8 mouse cellular contexts compared by ENCODE assay signal in the genomic region with DNA sequence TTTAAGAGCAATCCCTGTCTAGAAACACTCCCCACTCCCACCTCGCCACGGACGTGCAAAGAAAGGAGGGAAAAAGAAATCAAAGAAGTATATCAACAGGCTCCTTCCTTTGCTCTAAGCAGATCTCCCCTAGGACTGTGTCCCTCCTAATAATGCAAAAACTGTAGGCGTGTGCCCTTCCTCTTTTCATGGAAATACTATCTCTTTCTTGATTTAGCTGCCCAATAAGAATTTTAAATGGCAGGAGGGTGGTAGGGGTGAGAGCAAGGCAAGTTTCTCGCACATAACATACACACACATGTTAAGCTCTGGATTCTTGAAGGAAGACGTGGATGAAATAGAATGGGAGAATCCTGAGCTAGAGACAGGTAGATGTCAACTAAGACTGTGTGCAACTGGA. TPM values are rescaled to one million over a fixed set of nuclear protein-coding genes. Genes with fewer than 3 reads are reported as not detected.
A peak's percentile ranks its signal among the peaks of the same experiment; 100 is the strongest.
DNase-seq lines count a peak whose midpoint lies in the region; ATAC-seq and TF ChIP-seq lines count a peak whose summit lies in the region.

No protein-coding gene starts in this region.

- peak overlapping the region; percentile 82 for H3K4me3 ChIP-seq in heart, adult 2 months
- H3K4me3 ChIP-seq in CH12.LX (replicated peaks in 1 of 3; ENCODE audit: low read depth in 2 of 3, low read length in 2 of 3, poor library complexity in 1 of 3), result peak overlapping the region; percentile 56 to 73 (median 60)
- H3K4me3 ChIP-seq in forebrain, embryonic 15.5 days, result peak overlapping the region; percentile 55
- peak overlapping the region; percentile 62; the same call in 1 of the 2 replicates for H3K4me3 ChIP-seq in liver, embryonic 16.5 days (ENCODE audit: low read depth, low read length)

- TF ChIP-seq POLR2A in heart, adult 2 months (IDR thresholded peaks at IDR 0.05; ENCODE audit: insufficient read depth, low read depth, low read length), result no peak
- no peak for TF ChIP-seq POLR2A in CH12.LX (IDR thresholded peaks at IDR 0.05; ENCODE audit: low read depth, low read length)

- intact Hi-C loops in heart, adult 2 months (cut with DNase I), result loop anchor here (5.0 to 10.0 kb wide), 2 partner anchors 58 to 1744 kb away; a partner anchor contains a TSS
- intact Hi-C loops in heart, postnatal 14 days (cut with DNase I), result loop anchor here (5.0 kb wide), 1 partner anchor 33 kb away; no protein-coding TSS in a partner anchor

- no peaks in the 10 kb centered on the region for H3K9me3 ChIP-seq in CH12.LX (replicated peaks; ENCODE audit: low read length)
- H3K9me3 ChIP-seq in forebrain, embryonic 15.5 days, result no peaks in the 10 kb centered on the region
- H3K9me3 ChIP-seq in liver, embryonic 16.5 days (replicated peaks; ENCODE audit: control insufficient read depth, low read length), result no peaks in the 10 kb centered on the region

- no peaks in the 10 kb centered on the region for H3K27me3 ChIP-seq in heart, adult 2 months (ENCODE audit: control insufficient read depth, insufficient read depth, low read length)
- H3K27me3 ChIP-seq in CH12.LX (replicated peaks), result no peaks in the 10 kb centered on the region
- no peaks in the 10 kb centered on the region for H3K27me3 ChIP-seq in forebrain, embryonic 15.5 days
- H3K27me3 ChIP-seq in liver, embryonic 16.5 days (ENCODE audit: control insufficient read depth, insufficient read depth, low read depth, low read length), result no peaks in the 10 kb centered on the region

- ATAC-seq in forebrain, embryonic 15.5 days (replicated peaks), result no peak
- no peak for ATAC-seq in liver, embryonic 16.5 days (ENCODE audit: low read depth)
- ATAC-seq in frontal cortex, adult (ENCODE audit: low TSS enrichment), result no peak

- in situ Hi-C loops in CH12.LX (cut with MboI; ENCODE audit: low pct_ligation_motif_present, low pct_unique_long_range_greater_than_20kb, low sequenced_read_pairs), result no loop called here

- no peaks in the 10 kb centered on the region; the same call in none of the 2 replicates for H3K4me1 ChIP-seq in heart, adult 2 months (ENCODE audit: control insufficient read depth, insufficient read depth, low read length)
- peaks cover 4 to 38% of the 10 kb centered on the region in 2 experiments for H3K4me1 ChIP-seq in CH12.LX (ENCODE audit: control insufficient read depth in 1 of 2, insufficient read depth in 2 of 2)
- peaks cover 27% of the 10 kb centered on the region for H3K4me1 ChIP-seq in forebrain, embryonic 15.5 days
- peaks cover 28% of the 10 kb centered on the region for H3K4me1 ChIP-seq in liver, embryonic 16.5 days (ENCODE audit: control insufficient read depth, low read depth, low read length)

- dilution Hi-C loops in CH12.LX (cut with MboI; ENCODE audit: extremely low pct_ligation_motif_present, extremely low pct_unique_long_range_greater_than_20kb, low sequenced_read_pairs), result no loop called here

- H3K79me2 ChIP-seq in heart, adult 2 months (replicated peaks; ENCODE audit: control insufficient read depth, insufficient read depth, low read length), result 0 out of 2 replicates have a peak, but pooled peaks cover 3% of the 10 kb centered on the region
- peaks cover 14% of the 10 kb centered on the region for H3K79me2 ChIP-seq in CH12.LX (replicated peaks; ENCODE audit: control insufficient read depth, extremely low read depth, insufficient read depth, poor library complexity, severe bottlenecking)

- TF ChIP-seq EP300 in heart, adult 2 months (IDR thresholded peaks at IDR 0.05; ENCODE audit: insufficient read depth, low read depth, low read length), result no peak
- TF ChIP-seq EP300 in CH12.LX (IDR thresholded peaks at IDR 0.05; ENCODE audit: low read length), result no peak

- no peak for TF ChIP-seq CTCF in heart, adult 2 months (IDR thresholded peaks at IDR 0.05)
- no peak for TF ChIP-seq CTCF in CH12.LX (conservative IDR thresholded peaks at IDR 0.05 in 1 of 2, IDR thresholded peaks at IDR 0.05 in 1 of 2; ENCODE audit: low read depth in 2 of 2, low read length in 2 of 2)

- TF ChIP-seq RAD21 in CH12.LX (IDR thresholded peaks at IDR 0.05; ENCODE audit: low read depth, low read length), result no peak

- H3K36me3 ChIP-seq in heart, adult 2 months (ENCODE audit: control insufficient read depth, insufficient read depth, low read length), result no peaks in the 10 kb centered on the region
- peaks cover 19 to 27% of the 10 kb centered on the region in 2 experiments for H3K36me3 ChIP-seq in CH12.LX (replicated peaks in 1 of 2; ENCODE audit: control insufficient read depth in 1 of 2, insufficient read depth in 1 of 2, low read length in 1 of 2)
- H3K36me3 ChIP-seq in forebrain, embryonic 15.5 days, result no peaks in the 10 kb centered on the region; the same call in 1 of the 2 replicates
- no peaks in the 10 kb centered on the region for H3K36me3 ChIP-seq in liver, embryonic 16.5 days (ENCODE audit: control insufficient read depth, insufficient read depth)

- peak overlapping the region; percentile 54; the same call in 1 of the 2 replicates for H3K9ac ChIP-seq in heart, adult 2 months (ENCODE audit: low read depth, low read length)
- H3K9ac ChIP-seq in CH12.LX (ENCODE audit: insufficient read depth, low read depth), result peak overlapping the region; percentile 84
- peak overlapping the region; percentile 64 for H3K9ac ChIP-seq in forebrain, embryonic 15.5 days (replicated peaks)
- H3K9ac ChIP-seq in liver, embryonic 16.5 days (ENCODE audit: low read depth, low read length), result no peak overlapping the region

- peak overlapping the region; percentile 95 for H3K4me2 ChIP-seq in CH12.LX (ENCODE audit: insufficient read depth, low read depth, poor library complexity, severe bottlenecking)
- peak overlapping the region; percentile 77 for H3K4me2 ChIP-seq in forebrain, embryonic 15.5 days (replicated peaks)
- peak overlapping the region; percentile 89 for H3K4me2 ChIP-seq in liver, embryonic 16.5 days (ENCODE audit: low read depth, low read length)

- 54% methylated on average over 6 of the region's 6 CpGs for WGBS in heart, adult 2 months
- WGBS in forebrain, embryonic 15.5 days, result 70% methylated on average over 6 of the region's 6 CpGs
- 50% methylated on average over 6 of the region's 6 CpGs for WGBS in liver, embryonic 16.5 days (ENCODE audit: insufficient replicate concordance)

- peak overlapping the region; percentile 37 for H3K27ac ChIP-seq in heart, adult 2 months
- peak overlapping the region; percentile 30; the same call in 1 of the 2 replicates for H3K27ac ChIP-seq in CH12.LX (ENCODE audit: insufficient read depth, low read depth)
- 0 out of 2 replicates have a peak overlapping the region, but pooled peaks have one; percentile 62 for H3K27ac ChIP-seq in forebrain, embryonic 15.5 days (replicated peaks)
- H3K27ac ChIP-seq in liver, embryonic 16.5 days (ENCODE audit: low read length), result no peak overlapping the region

- no peak for DNase-seq in heart, adult 2 months
- DNase-seq in heart, postnatal 14 days, result no peak
- no peak for DNase-seq in CH12.LX (ENCODE audit: extremely low read depth)
- no peak for DNase-seq in right cerebral cortex, postnatal 25 days
- DNase-seq in embryo, embryonic 11 days, result no peak

TF ChIP-seq in CH12.LX, 34 proteins besides CTCF, POLR2A, EP300 and RAD21 (continues in another document):
- TF ChIP-seq E2F4 (IDR thresholded peaks at IDR 0.05; ENCODE audit: insufficient replicate concordance, low read depth, low read length), result no peak
- TF ChIP-seq ZKSCAN1 (IDR thresholded peaks at IDR 0.05; ENCODE audit: borderline replicate concordance, low read depth, low read length), result no peak

RNA-seq across cellular contexts. Expression of a gene that starts 0.4 kb away (rescaled TPM):
- total RNA-seq in heart, adult 2 months (2021), result 10 to 100 TPM; 44.8 to 50.6 TPM
- polyA plus RNA-seq in heart, adult 2 months (2012; rRNA removed), result 89.9 and 95.3 TPM in 2 replicates
- 10 to 100 TPM; 35.0 to 35.7 TPM for total RNA-seq in heart, postnatal 14 days (2021)
- 31.9 and 34.7 TPM in 2 replicates for total RNA-seq in CH12.LX (2012; rRNA removed)
- 26.3 and 31.3 TPM in 2 replicates for total RNA-seq in CH12.LX (2014; rRNA removed)
- 65.6 and 72.3 TPM in 2 replicates for polyA plus RNA-seq in CH12.LX (2012; ENCODE audit: insufficient read length, low read depth)
- polyA plus RNA-seq in forebrain, embryonic 15.5 days (2015; fragmentation: Nextera tagmentation; extraction: Ambion mirVana), result 21.5 and 23.7 TPM in 2 replicates
- polyA plus RNA-seq in liver, embryonic 16.5 days (2015; fragmentation: Nextera tagmentation; extraction: Ambion mirVana), result 7.7 and 8.2 TPM in 2 replicates

RNA-seq across cellular contexts. Expression of a gene that starts 3.9 kb away (rescaled TPM):
- 10 to 100 TPM; 49.4 to 50.2 TPM for total RNA-seq in heart, adult 2 months (2021)
- 32.5 and 42.4 TPM in 2 replicates for polyA plus RNA-seq in heart, adult 2 months (2012; rRNA removed)
- total RNA-seq in heart, postnatal 14 days (2021), result 10 to 100 TPM; 44.4 to 47.6 TPM
- 66.9 and 78.7 TPM in 2 replicates for total RNA-seq in CH12.LX (2012; rRNA removed)
- 70.0 and 78.9 TPM in 2 replicates for total RNA-seq in CH12.LX (2014; rRNA removed)
- polyA plus RNA-seq in CH12.LX (2012; ENCODE audit: insufficient read length, low read depth), result 164 and 185 TPM in 2 replicates
- polyA plus RNA-seq in forebrain, embryonic 15.5 days (2015; fragmentation: Nextera tagmentation; extraction: Ambion mirVana), result 114 and 118 TPM in 2 replicates
- 51.2 and 52.5 TPM in 2 replicates for polyA plus RNA-seq in liver, embryonic 16.5 days (2015; fragmentation: Nextera tagmentation; extraction: Ambion mirVana)

RNA-seq across cellular contexts. Expression of a gene that starts 32.8 kb away (rescaled TPM):
- total RNA-seq in heart, adult 2 months (2021), result 10 to 100 TPM; 12.2 to 13.6 TPM
- 19.5 and 20.7 TPM in 2 replicates for polyA plus RNA-seq in heart, adult 2 months (2012; rRNA removed)
- 10 to 100 TPM; 14.5 TPM for total RNA-seq in heart, postnatal 14 days (2021)
- total RNA-seq in CH12.LX (2012; rRNA removed), result 56.7 and 63.1 TPM in 2 replicates
- 36.1 and 38.5 TPM in 2 replicates for total RNA-seq in CH12.LX (2014; rRNA removed)
- 29.7 and 35.4 TPM in 2 replicates for polyA plus RNA-seq in CH12.LX (2012; ENCODE audit: insufficient read length, low read depth)
- 37.4 and 41.6 TPM in 2 replicates for polyA plus RNA-seq in forebrain, embryonic 15.5 days (2015; fragmentation: Nextera tagmentation; extraction: Ambion mirVana)
- 9.0 and 9.9 TPM in 2 replicates for polyA plus RNA-seq in liver, embryonic 16.5 days (2015; fragmentation: Nextera tagmentation; extraction: Ambion mirVana)

RNA-seq across cellular contexts. Expression of a gene that starts 41.0 kb away (rescaled TPM):
- 100 to 1,000 TPM; 113 to 137 TPM for total RNA-seq in heart, adult 2 months (2021)
- 92.6 and 98.5 TPM in 2 replicates for polyA plus RNA-seq in heart, adult 2 months (2012; rRNA removed)
- total RNA-seq in heart, postnatal 14 days (2021), result 100 to 1,000 TPM; 122 to 138 TPM
- total RNA-seq in CH12.LX (2012; rRNA removed) (49.6 and 49.9 TPM in 2 replicates), CH12.LX (2014; rRNA removed) (23.3 and 24.9 TPM in 2 replicates)
- 46.4 and 53.9 TPM in 2 replicates for polyA plus RNA-seq in CH12.LX (2012; ENCODE audit: insufficient read length, low read depth)
- 127 and 129 TPM in 2 replicates for polyA plus RNA-seq in forebrain, embryonic 15.5 days (2015; fragmentation: Nextera tagmentation; extraction: Ambion mirVana)
- 16.9 and 20.4 TPM in 2 replicates for polyA plus RNA-seq in liver, embryonic 16.5 days (2015; fragmentation: Nextera tagmentation; extraction: Ambion mirVana)

RNA-seq across cellular contexts. Expression of a gene that starts 43.7 kb away (rescaled TPM):
- not detected for total RNA-seq in heart, adult 2 months (2021)
- polyA plus RNA-seq in heart, adult 2 months (2012; rRNA removed), result 0.06 and 0.12 TPM in 2 replicates
- not detected for total RNA-seq in heart, postnatal 14 days (2021)
- total RNA-seq in CH12.LX (2012; rRNA removed) (not detected in 2 replicates), CH12.LX (2014; rRNA removed) (not detected in 2 replicates)
- not detected in 2 replicates for polyA plus RNA-seq in CH12.LX (2012; ENCODE audit: insufficient read length, low read depth)
- 0.10 and 0.14 TPM in 2 replicates for polyA plus RNA-seq in forebrain, embryonic 15.5 days (2015; fragmentation: Nextera tagmentation; extraction: Ambion mirVana)
- polyA plus RNA-seq in liver, embryonic 16.5 days (2015; fragmentation: Nextera tagmentation; extraction: Ambion mirVana), result 19.0 and 19.2 TPM in 2 replicates
